ENCODE assay signal across 30 mouse cellular contexts in the genomic region with DNA sequence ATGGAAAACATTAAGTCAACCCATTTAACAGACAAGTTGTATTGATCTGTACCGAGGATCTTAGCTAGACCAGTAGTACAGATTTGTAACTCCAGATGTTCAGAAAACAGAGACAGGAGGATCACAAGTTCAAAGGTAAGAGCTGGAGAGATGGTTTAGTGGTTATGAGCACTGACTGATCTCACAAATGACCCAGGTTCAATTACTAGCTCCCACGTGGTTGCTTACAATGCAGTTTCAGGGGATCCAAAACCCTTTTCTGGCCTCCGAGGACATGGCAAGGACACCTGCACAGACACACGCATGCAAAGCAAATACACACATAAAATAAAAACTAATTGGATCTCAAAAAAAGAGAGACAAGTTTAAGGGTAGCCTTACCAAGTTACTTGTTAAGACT. TPM values are rescaled to one million over a fixed set of nuclear protein-coding genes. Genes with fewer than 3 reads are reported as not detected.
DNase-seq lines count a peak whose midpoint lies in the region; ATAC-seq and TF ChIP-seq lines count a peak whose summit lies in the region.
"Had no signal": no experiment of that assay in that cellular context is flagged by ENCODE, and none has a peak within 500 bp of the region (broad histone marks: within the 10 kb centered on the region; RNA-seq: fewer than 3 reads in every experiment).

No protein-coding gene starts in this region.

- peaks cover 50% of the 10 kb centered on the region for H3K4me1 ChIP-seq in bone marrow macrophage, adult 2 months (ENCODE audit: control insufficient read depth, insufficient read depth, low read length)

- H3K27ac ChIP-seq in gastrocnemius, adult 2 months, result peak overlapping the region; percentile 79
- 0 out of 2 replicates have a peak overlapping the region, but pooled peaks have one; percentile 11 for H3K27ac ChIP-seq in bone marrow macrophage, adult 2 months (ENCODE audit: insufficient read depth, low read depth, low read length)
- no peak overlapping the region for H3K27ac ChIP-seq in layer of hippocampus, adult 2 months
- H3K27ac ChIP-seq: embryonic facial prominence, embryonic 10.5 days; embryonic facial prominence, embryonic 12.5 days; forebrain, embryonic 10.5 days; forebrain, embryonic 12.5 days had no signal

- TF ChIP-seq POLR2A in bone marrow macrophage, adult 2 months (IDR thresholded peaks at IDR 0.05; ENCODE audit: borderline replicate concordance, low read depth, low read length), result no peak

- no peak for TF ChIP-seq CTCF in gastrocnemius, adult 2 months (IDR thresholded peaks at IDR 0.05)
- no peak for TF ChIP-seq CTCF in bone marrow macrophage, adult 2 months (IDR thresholded peaks at IDR 0.05; ENCODE audit: low read depth, low read length)
- no peak for TF ChIP-seq CTCF in layer of hippocampus, adult 2 months (conservative IDR thresholded peaks at IDR 0.05)

- H3K4me3 ChIP-seq in gastrocnemius, adult 2 months, result no peak overlapping the region
- no peak overlapping the region for H3K4me3 ChIP-seq in bone marrow macrophage, adult 2 months (ENCODE audit: insufficient read depth, low read length)
- H3K4me3 ChIP-seq in layer of hippocampus, adult 2 months, result no peak overlapping the region
- H3K4me3 ChIP-seq: embryonic facial prominence, embryonic 10.5 days; embryonic facial prominence, embryonic 12.5 days; erythroblast, embryonic 14.5 days; forebrain, embryonic 10.5 days; forebrain, embryonic 12.5 days had no signal

- no peak for DNase-seq in gastrocnemius, adult 2 months
- DNase-seq in gastrocnemius, postnatal 10 days, result no peak
- DNase-seq in kidney, adult 9 months, result peak; percentile 46
- no peak for DNase-seq in kidney, adult 11 months
- DNase-seq in A20 (ENCODE audit: low read depth, low spot score), result peak; percentile 40
- DNase-seq in layer of hippocampus, adult 2 months (ENCODE audit: low spot score in 2 of 2), result no peak
- DNase-seq: adrenal gland, adult 8-10 months; adrenal gland, postnatal 14 days; adrenal gland, postnatal 36 days; cerebellum, adult 11 months; cerebellum, adult 18-20 months; cerebellum, adult 8-10 months; cerebellum, adult 9-11 months; cerebellum, postnatal 14 days had no signal

- no peak for ATAC-seq in erythroblast, adult 5-6 weeks (replicated peaks; ENCODE audit: low FRiP score, poor library complexity, severe bottlenecking)
- ATAC-seq: forebrain, embryonic 14.5 days; forebrain, embryonic 16.5 days; Patski had no signal

- intact Hi-C loops in gastrocnemius, adult 2 months (cut with DNase I), result no loop called here

RNA-seq across cellular contexts. Expression of a gene that starts 6.4 kb away (rescaled TPM):
- total RNA-seq in gastrocnemius, adult 2 months (2021), result 10 to 100 TPM; 46.7 to 52.8 TPM
- 10 to 100 TPM; 30.0 to 31.5 TPM for total RNA-seq in gastrocnemius, postnatal 10 days (2021)
- 44.1 and 45.3 TPM in 2 replicates for polyA plus RNA-seq in bone marrow macrophage, adult 2 months (2012; ENCODE audit: insufficient read depth, insufficient read length, missing spikeins)
- total RNA-seq in erythroblast, adult 5-6 weeks (2015; ENCODE audit: low replicate concordance), result 262 and 340 TPM in 2 replicates
- total RNA-seq in erythroblast, adult 5-6 weeks (2017; ENCODE audit: low replicate concordance), result 184 and 253 TPM in 2 replicates
- 10 to 100 TPM; 18.0 to 21.3 TPM for total RNA-seq in layer of hippocampus, adult 2 months (2021)

RNA-seq across cellular contexts. Expression of a gene that starts 42.8 kb away (rescaled TPM):
- total RNA-seq in gastrocnemius, adult 2 months (2021), result under 1 TPM; 0.50 to 0.94 TPM
- under 1 TPM in 1 of 2 experiments, not detected in 1; 0.29 TPM for total RNA-seq in gastrocnemius, postnatal 10 days (2021)
- not detected in 2 replicates for polyA plus RNA-seq in bone marrow macrophage, adult 2 months (2012; ENCODE audit: insufficient read depth, insufficient read length, missing spikeins)
- total RNA-seq in erythroblast, adult 5-6 weeks (2015; ENCODE audit: low replicate concordance), result not detected in 2 replicates
- not detected in 2 replicates for total RNA-seq in erythroblast, adult 5-6 weeks (2017; ENCODE audit: low replicate concordance)
- not detected for total RNA-seq in layer of hippocampus, adult 2 months (2021)
- total RNA-seq: adrenal gland, adult 18-20 months; adrenal gland, adult 8-10 months; adrenal gland, postnatal 14 days; adrenal gland, postnatal 36 days; G1E had no signal
- polyA plus RNA-seq: activated CD4-positive, CD25-positive, alpha-beta regulatory T cell, adult 4 months; C2C12; cortical plate, adult 2 months; embryonic facial prominence, embryonic 14.5 days; erythroblast, embryonic 14.5 days; forebrain, embryonic 12.5 days; G1E; Patski had no signal

Comparison
In these comparisons a context has a peak if more than half of its experiments do, and no peak if none do; other contexts are left out.
1. DNase-seq: peak in kidney, adult 9 months (single experiment) and A20 (single experiment); none in gastrocnemius, adult 2 months (single experiment), gastrocnemius, postnatal 10 days (single experiment), kidney, adult 11 months (single experiment) and layer of hippocampus, adult 2 months (0 of 2).